Mouse (Mus musculus) kidney, adult 8-10 months (tissue): Measurements from ENCODE around the gene Fzd9.
A peak's percentile ranks its signal among the peaks of the same experiment; 100 is the strongest.
"Not testable (repeated sequence)": the region's sequence is repeated elsewhere in the genome, so short reads cannot be mapped to it uniquely, and the experiment has no call there.

Source experiments
- DNase-seq, 2 experiments: peaks; one replicate each; pipeline ENCODE4 v3.0.0; 2022

Gene Fzd9

DNA sequence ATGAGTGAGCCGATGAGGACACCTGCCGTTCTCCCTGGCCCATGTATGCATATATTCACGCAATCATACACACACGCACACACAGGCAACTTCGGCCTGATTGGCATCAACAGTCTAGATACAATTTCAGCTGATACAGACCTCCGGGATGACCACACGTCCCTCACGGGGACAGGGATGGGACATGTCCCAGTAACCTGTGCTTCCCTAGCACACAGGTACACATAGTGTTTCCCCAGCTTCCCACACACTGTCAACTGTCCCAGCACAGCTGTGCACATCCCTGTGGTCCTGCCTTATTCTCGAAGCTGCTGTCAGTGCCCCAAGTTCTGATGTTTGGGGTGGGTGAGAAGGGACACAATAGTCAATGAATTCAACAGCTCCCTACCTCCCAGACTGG, 3.7 kb downstream of the Fzd9 start:
- DNase-seq = no peak

DNA sequence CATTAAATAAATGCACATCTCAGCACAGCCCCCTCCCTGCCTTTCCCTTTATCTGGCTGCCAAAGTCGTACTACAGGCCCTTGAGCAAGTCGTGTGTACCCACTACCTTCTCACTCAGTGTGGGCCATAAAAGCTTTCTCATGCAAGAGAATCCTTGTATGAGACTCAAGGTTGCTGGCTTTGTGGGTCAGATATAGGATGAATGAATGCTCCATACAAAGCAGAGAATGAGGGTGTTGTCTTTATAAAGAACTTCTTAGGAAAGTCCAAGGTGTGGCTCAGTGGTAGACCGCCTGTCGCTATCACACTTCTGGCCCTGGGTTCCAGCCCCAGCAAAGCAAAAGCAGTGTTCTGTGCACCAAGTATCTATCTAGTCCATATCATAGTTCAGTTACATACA, 4.5 kb downstream of the Fzd9 start:
- no peak for DNase-seq

DNA sequence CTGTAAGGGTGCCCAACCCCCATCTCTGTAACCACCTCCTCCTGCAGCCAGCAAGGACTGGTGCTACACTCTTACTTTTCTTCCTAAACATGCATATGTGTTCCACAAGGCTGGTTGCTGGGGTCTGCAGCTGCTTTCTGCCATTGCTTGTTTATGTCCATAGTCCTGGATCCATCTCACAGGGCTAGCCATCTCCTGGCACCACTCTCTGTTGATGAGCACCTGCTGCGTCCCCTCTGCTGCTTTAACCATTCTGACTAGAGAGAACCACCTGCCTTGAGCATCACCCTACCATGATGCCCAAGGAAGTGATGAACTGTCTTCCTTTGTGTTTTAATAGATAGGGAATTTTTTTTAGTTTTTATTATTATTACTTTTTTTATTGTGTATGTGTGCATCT, 7.9 kb downstream of the Fzd9 start:
- DNase-seq = no peak

DNA sequence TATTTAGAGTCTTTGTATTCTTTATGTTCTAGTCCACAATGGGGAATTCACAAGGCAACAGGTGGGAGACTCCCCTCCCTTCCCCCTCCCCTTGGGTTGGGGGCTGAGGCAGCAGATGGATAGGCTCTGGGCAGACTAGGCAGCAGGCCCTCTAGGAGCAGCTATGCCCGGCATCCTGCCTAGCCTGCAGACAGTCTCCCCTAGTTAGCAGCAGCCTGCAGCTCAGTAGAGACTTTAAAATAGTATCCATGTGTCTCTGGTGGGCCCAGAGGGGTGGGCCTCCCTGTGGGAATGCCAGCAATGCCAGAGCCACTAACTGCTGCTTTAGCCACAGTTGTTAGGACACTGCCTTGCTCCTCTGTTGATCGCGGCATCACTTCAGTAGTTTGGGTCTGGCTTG, 8.4 kb downstream of the Fzd9 start:
- no peak for DNase-seq

DNA sequence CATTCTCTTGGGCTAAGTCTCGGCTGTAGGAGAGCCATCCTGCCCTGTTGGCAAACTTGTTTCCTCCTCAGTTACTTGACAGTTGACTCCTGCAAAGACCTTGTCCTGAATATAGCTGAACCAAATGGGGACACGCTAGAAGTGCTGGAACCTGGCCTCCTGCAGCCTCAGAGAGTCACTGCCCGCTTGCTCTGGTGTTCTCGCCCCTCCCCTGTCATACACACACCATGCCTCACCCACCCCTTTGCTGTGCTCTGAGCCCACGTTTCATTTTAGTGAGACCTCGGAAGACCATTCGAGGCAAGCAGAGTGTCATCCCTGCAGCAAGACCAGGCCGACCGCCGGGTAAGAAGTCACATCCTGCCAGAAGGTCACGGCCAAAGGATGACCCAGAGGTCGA, 8.9 kb downstream of the Fzd9 start:
- no peak for DNase-seq

DNA sequence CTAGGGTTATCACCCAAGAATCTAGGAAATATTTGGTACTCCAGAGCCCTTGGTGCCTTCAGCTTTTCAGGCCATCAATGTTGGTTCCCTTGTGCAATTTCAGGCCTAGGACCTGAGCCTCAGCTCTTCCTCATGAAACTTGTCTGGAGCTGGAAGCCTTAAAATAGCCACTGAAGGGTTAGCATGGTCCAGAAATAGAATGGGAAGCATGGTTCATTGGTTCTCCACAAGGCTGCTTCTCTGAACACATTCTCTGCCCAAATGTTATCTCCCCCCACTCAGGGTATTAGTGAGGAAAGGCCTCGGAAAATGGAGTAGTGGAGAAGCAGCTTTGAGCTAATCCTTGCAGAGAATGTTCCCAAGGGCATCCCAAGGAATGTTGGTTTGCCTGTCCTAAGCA, 9.6 kb downstream of the Fzd9 start:
- DNase-seq = no peak

DNA sequence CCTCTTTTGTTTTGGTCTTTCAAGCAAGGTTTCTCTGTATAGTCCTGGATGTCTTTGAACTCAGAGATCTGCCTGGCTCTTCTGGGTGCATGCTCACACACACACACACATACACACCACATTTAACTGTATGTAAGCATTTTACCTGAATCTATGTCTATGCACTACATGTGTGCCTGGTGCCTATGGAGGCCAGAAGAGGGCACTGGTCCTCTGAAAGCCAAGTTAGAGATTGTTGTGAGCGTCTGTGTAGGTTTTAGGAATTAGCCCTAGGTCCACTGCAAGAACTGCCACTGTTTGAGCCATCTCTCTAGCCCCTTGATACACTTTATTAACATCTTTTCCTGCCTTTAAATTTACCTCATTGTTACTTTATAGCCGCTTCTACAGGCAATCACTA, 12.2 kb downstream of the Fzd9 start:
- no peak for DNase-seq

DNA sequence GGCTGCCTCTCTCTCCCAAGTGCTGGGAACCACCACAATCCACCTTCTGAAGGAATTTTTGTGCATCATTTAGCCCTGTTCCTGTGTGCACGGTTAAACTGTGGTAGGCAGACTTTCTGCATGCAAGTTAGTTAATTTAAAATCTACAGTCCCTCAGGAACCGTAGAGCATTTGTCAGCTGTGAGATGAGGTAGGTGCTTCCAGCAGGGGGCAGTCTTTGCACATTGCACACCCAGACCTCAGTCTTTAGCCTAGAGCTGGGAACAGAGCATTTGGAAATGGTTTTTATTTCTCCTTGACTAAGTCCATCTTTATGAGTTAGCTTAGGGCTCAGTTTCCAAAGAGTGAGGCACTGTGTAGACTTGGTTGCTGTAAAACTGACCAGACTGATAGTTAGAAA, 14.5 kb downstream of the Fzd9 start:
- DNase-seq = peak; percentile 35 to 72

DNA sequence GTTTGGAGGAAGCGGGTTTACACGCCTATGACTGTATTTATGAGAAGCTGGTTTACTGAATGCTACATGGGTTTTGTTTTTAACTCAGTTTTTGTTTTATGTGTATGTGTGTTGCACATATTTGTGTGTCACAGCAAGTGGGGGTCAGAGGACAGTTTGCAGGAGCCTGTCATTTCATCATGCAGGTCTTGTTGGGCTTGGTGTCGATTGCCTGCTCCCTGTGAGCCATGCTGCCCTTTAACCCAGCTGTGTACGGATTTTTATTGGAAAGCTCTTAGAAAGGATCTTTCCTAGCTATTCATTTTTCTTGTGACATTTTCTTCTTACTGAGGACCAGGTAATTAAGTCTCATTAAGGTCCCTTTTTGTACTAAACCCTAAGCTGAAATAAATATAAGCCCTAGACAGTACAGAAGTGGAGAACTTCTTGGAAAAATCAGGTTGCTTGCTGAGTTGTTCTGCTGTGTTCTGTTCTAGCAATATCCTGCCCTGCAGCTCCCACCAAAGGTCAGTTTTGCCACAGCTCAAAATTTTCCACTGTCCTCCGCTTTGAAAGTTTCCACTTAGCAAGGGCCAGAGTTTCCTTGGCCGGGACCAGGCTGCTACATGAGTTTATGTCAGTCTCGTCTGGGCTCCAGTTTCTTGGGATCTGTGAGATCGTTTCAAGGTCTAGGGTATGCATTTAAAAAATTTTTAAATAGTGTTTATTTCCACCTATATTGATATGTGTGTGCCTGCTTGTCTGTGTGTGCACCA, 17.7 kb downstream of the Fzd9 start:
- DNase-seq = peak; percentile 8 to 18

DNA sequence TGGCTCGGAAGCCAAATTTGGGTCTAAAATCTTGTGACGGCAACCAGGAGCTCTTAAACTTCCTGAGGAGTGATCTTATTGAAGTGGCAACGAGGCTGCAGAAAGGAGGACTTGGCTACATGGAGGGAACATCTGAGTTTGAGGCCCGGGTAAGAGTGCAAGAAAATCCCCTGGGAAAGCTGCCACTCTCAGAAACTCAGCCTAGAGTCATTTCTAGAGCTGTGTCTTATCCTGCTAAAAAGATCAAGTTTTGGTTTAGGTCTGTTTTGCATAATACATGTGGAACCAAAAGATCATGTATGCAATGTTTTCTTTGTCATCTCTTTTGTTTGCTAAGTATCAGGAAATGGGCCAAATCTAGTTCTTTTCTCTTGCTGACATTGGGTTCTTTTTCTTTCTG, 20.8 kb downstream of the Fzd9 start:
- no peak for DNase-seq

DNA sequence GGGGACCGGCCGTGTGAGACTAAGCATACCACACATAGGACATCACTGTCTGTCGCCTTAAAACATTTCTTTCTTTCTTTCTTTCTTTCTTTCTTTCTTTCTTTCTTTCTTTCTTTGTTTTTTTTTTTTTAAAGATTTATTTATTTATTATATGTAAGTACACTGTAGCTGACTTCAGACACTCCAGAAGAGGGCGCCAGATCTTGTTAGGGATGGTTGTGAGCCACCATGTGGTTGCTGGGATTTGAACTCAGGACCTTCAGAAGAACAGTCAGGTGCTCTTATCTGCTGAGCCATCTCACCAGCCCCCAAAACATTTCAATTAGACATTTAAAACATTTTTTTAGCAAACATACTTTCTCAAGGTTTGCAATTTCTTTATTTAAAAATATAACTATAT, 25.2 kb downstream of the Fzd9 start:
- DNase-seq = not testable (repeated sequence)

DNA sequence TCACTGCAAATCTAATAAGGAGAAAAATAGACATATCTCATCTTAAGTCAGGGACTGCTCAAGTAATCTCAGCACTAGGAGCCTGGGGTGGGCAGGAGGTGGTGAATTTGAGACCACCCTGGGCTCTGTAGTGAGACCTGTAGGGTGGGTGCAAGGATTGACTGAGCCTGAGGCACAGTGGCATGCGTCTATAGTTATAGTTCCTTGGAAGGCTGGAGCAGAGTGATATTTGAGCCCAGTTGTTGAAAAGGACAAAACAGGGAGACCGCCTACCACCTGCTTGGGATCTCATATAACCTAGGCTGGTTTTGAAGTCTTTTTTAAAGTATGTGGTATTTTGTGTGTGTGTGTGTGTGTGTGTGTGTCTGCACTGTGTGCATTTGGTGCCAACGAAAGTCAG, 26.9 kb downstream of the Fzd9 start:
- no peak for DNase-seq

DNA sequence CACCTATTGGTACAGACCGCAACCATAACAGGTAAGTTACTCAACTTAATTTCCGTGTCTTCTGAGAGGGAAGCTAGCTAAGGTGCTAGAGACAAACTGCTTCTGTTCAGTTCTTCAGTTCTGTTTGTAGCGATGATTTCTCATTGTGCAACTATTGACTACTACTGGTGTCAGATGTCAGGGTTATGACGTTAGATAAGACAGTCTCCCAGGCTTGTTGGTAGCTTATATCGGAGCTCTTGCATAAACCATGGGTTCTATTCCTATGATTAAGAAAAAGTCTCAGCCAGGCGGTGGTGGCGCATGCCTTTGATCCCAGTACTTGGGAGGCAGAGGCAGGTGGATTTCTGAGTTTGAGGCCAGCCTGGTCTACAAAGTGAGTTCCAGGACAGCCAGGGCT, 29.0 kb downstream of the Fzd9 start:
- DNase-seq = no peak

DNA sequence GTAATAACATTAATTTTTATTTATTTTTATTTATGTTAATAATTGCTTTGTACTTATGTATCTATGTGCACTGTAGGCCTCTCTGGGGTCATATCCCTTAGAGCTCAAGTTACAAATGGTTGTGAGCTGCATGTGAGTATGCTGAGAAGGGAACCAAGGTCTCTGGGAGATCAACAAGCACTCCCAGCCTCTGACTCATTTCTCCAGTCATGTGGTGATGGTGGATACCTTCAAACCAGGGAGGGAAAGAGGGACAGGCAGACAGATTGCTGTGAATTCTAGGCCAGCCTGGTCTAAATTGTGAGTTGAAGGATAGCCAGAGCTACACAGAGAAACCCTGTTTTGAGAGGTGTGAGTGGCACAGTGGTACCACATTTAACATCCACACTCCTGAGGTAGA, 30.1 kb downstream of the Fzd9 start:
- DNase-seq = no peak

DNA sequence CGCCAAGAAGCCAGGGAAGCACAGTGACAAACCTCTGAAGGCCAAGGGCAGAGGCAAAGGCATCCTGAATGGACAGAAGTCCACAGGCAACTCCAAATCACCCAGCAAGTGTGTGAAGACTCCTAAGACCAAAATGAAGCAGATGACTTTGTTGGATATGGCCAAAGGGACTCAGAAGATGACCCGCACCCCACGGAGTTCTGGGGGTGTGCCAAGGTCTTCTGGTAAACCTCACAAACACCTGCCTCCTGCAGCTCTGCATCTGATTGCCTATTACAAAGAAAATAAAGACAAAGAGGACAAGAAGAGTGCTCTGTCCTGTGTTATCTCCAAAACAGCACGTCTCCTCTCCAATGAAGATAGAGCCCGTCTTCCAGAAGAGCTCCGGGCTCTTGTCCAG, 34.2 kb downstream of the Fzd9 start:
- no peak for DNase-seq

DNA sequence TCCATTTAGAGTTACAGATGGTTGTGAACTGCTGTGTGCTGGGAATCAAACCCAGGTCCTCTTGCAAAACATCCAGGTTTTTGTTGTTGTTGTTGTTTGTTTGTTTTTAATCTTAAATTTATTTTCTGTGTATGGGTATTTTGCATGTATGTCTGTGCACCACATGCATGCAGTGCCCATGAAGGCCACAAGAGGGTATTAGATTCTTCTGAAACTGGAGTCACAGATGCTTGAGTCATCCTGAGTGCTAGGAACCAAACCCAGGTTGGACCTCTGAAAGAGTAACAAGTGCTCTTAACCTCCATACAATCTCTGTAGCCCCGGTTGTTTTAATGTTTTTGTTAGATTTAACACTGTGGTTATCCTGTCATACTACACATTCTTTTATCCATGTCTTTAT, 42.8 kb downstream of the Fzd9 start:
- DNase-seq = peak in 1 of 2 experiments; percentile 16

DNA sequence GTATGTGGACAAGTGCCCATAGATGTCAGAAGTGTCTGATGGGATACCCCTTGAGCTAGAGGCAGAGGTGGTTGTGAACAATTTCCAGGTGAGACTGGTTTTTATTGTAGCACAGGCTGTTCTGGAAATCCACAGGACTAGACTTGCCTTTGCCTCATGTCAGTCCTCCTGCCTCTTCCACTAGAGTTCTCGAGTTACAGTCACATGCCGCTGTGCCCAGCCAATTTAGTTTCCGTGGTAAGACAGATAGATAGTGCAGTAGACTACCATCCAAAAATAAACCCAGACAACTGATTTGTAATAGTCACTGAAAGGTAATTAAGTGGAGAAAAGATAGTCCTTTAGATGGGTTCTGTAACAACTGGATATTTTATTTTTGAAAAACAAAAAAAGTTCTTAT, 48.3 kb downstream of the Fzd9 start:
- no peak for DNase-seq
